Mouse (Mus musculus) small intestine, adult 2 months (tissue): ENCODE results near the gene 2200002D01Rik. TPM values are rescaled to one million over a fixed set of nuclear protein-coding genes. Genes with fewer than 3 reads are reported as not detected.

Experiments
- H3K27ac ChIP-seq: fragments of 200-500 bp; 2 replicates; pipeline ENCODE4 v1.5.1; 2012; ENCODE audit warnings: low read depth, low read length, control low read depth, inconsistent platforms; ENCODE audit not compliant: insufficient read depth
- H3K27me3 ChIP-seq: fragments of 200-500 bp; 2 replicates; pipeline ENCODE4 v1.6.1; 2012; ENCODE audit warnings: mild to moderate bottlenecking, moderate library complexity, low read length, inconsistent platforms; ENCODE audit not compliant: control insufficient read depth, insufficient read depth
- H3K36me3 ChIP-seq: fragments of 200-500 bp; 2 replicates; pipeline ENCODE4 v1.6.1; 2012; ENCODE audit warnings: mild to moderate bottlenecking, low read length, control low read depth, inconsistent platforms; ENCODE audit not compliant: control insufficient read depth, insufficient read depth
- H3K4me1 ChIP-seq: fragments of 200-500 bp; 2 replicates; pipeline ENCODE4 v1.6.1; 2012; ENCODE audit warnings: low read length, inconsistent platforms, mixed read lengths; ENCODE audit not compliant: control insufficient read depth, insufficient read depth, insufficient read length
- H3K4me3 ChIP-seq: fragments of 200-500 bp; 2 replicates; pipeline ENCODE4 v1.5.1; 2012; ENCODE audit warnings: low read depth, mild to moderate bottlenecking, control low read depth, inconsistent platforms, low read length, moderate library complexity
- CTCF ChIP-seq: fragments of 200-500 bp; IDR thresholded peaks from 2 replicates; pipeline ENCODE4 v1.5.1; 2012; ENCODE audit warnings: low read depth, mild to moderate bottlenecking, control low read depth, inconsistent platforms, low read length, moderate library complexity, mixed read lengths; ENCODE audit not compliant: insufficient replicate concordance, insufficient read length; ENCODE audit errors: extremely low read depth
- POLR2A ChIP-seq: fragments of 200-500 bp; IDR thresholded peaks from 2 replicates; pipeline ENCODE4 v1.6.1; 2012; ENCODE audit warnings: low read depth, mild to moderate bottlenecking, control low read depth, inconsistent platforms, low read length, moderate library complexity
- WGBS: fragments of 180-500 bp; shearing (Covaris S2); methylation state at CpG from one replicate; pipeline ENCODE4 v1.1.7; 2018; 5-methylcytosine and 5-hydroxymethylcytosine counted together
- polyA plus RNA-seq: library from polyadenylated mRNA; depleted of rRNA; stranded (reverse); fragments of >200 nt; gene quantifications from 2 replicates; pipeline ENCODE4 v1.2.3, GENCODE M21; 2012; rRNA removed

The 2200002D01Rik gene
- polyA plus RNA-seq, result 287 and 852 TPM in 2 replicates

GRCm38 (mm10) chr7:29248261-29248841 lies at the start of gene 2200002D01Rik:
TSS of gene 2200002D01Rik (minus strand) at chr7:29248466.
- peaks cover 20% of the 10 kb centered on the region for H3K36me3 ChIP-seq
- peaks cover 37% of the 10 kb centered on the region for H3K4me1 ChIP-seq
- no peaks in the 10 kb centered on the region for H3K27me3 ChIP-seq
- WGBS, result 15% methylated on average over 20 of the region's 20 CpGs
- peak within 1 kb of the TSS; percentile 90 for H3K4me3 ChIP-seq
- peak; percentile 37; the same call in 1 of the 2 replicates for TF ChIP-seq CTCF
- TF ChIP-seq POLR2A, result peak; percentile 91
- H3K27ac ChIP-seq, result peak within 1 kb of the TSS; percentile 100

- Histone ChIP-seq H3K27me3 (no peaks in the 10 kb centered on the region), H3K36me3 (no peaks in the 10 kb centered on the region), H3K27ac (no peak overlapping the region), H3K4me1 (no peaks in the 10 kb centered on the region; the same call in 1 of the 2 replicates), H3K4me3 (no peak overlapping the region)
- 6% methylated on average over 10 of the region's 10 CpGs for WGBS
- peak; percentile 86; the same call in 1 of the 2 replicates for TF ChIP-seq CTCF
- TF ChIP-seq POLR2A, result no peak
Observed at GRCm38 (mm10) chr7:29296998-29297397, 48.7 kb upstream of the 2200002D01Rik start.

- Histone ChIP-seq H3K27me3 (no peaks in the 10 kb centered on the region), H3K4me1 (no peaks in the 10 kb centered on the region; the same call in 1 of the 2 replicates), H3K36me3 (no peaks in the 10 kb centered on the region), H3K4me3 (no peak overlapping the region), H3K27ac (no peak overlapping the region)
- TF ChIP-seq POLR2A (no peak), CTCF (no peak)
- WGBS, result 77% methylated on average over 24 of the region's 24 CpGs
Observed at GRCm38 (mm10) chr7:29295861-29296647, 47.8 kb upstream of the 2200002D01Rik start.

DNA sequence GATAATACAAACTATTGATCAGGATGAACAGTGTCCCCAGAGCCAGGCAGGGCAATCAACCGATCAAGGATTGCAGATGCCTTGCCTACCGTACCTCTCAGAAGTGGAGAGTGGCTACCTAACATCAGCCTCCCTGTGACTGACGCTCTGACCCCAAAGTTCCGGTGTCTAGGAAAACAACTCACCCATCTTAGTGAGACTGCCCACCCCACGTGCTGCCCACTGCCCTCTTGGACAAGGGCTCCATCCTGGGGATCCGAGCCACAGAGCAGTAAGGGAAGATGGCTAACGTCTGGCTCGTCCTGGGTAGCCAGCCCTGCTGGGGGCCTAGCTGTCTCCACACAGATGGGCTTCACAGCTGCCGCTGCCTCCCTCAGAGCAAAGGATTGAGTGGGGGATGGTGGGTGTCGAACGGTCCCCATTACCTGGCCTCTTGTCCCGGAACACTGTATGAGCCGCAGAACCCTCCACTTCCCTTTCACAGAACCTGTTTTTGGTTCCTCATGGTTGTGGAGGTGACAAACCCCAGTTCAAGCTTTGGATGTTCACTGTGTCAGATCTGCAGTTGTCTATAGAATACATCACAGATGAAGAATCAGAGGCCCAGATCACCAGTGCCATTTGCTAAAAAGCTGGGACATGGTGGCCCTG lies 46.0 kb upstream of the 2200002D01Rik start:
- Histone ChIP-seq H3K4me1 (peaks cover 3% of the 10 kb centered on the region), H3K27ac (no peak overlapping the region), H3K4me3 (no peak overlapping the region), H3K27me3 (no peaks in the 10 kb centered on the region), H3K36me3 (no peaks in the 10 kb centered on the region)
- TF ChIP-seq POLR2A (no peak), CTCF (no peak)
- WGBS, result 85% methylated on average over 13 of the region's 13 CpGs

- Histone ChIP-seq H3K4me1 (peaks cover 11% of the 10 kb centered on the region), H3K27me3 (no peaks in the 10 kb centered on the region), H3K36me3 (no peaks in the 10 kb centered on the region), H3K27ac (peak overlapping the region; percentile 23; the same call in 1 of the 2 replicates), H3K4me3 (no peak overlapping the region)
- no peak for TF ChIP-seq CTCF
- no peak for TF ChIP-seq POLR2A
- WGBS, result 61% methylated on average over 19 of the region's 19 CpGs
Observed at GRCm38 (mm10) chr7:29293131-29294065, 45.1 kb upstream of the 2200002D01Rik start.

- H3K36me3 ChIP-seq, result no peaks in the 10 kb centered on the region
- no peak for TF ChIP-seq CTCF
- TF ChIP-seq POLR2A, result no peak
- H3K4me1 ChIP-seq, result peaks cover 13% of the 10 kb centered on the region
- peak overlapping the region; percentile 23 for H3K27ac ChIP-seq
- no peak overlapping the region for H3K4me3 ChIP-seq
- WGBS, result 63% methylated on average over 8 of the region's 8 CpGs
- no peaks in the 10 kb centered on the region for H3K27me3 ChIP-seq
Observed at GRCm38 (mm10) chr7:29292458-29293098, 44.3 kb upstream of the 2200002D01Rik start.
